Mouse (Mus musculus): ENCODE data around the gene Hes6. TPM values are rescaled to one million over a fixed set of nuclear protein-coding genes. Genes with fewer than 3 reads are reported as not detected.

Hes6 gene
- polyA plus RNA-seq, 1 experiment = 28.2 TPM

- no peak for TF ChIP-seq CTCF (IDR thresholded peaks at IDR 0.05; ENCODE audit: borderline replicate concordance, insufficient read depth, low read depth, low read length)
- TF ChIP-seq POLR2A (IDR thresholded peaks at IDR 0.05; ENCODE audit: borderline replicate concordance, insufficient read depth, low read length) = no peak
- H3K27ac ChIP-seq (ENCODE audit: insufficient read depth, low read length) = no peak overlapping the region
- H3K4me3 ChIP-seq (replicated peaks; ENCODE audit: insufficient read depth, low read depth, low read length) = no peak overlapping the region
- H3K27me3 ChIP-seq (ENCODE audit: control insufficient read depth, insufficient read depth, low read length) = no peaks in the 10 kb centered on the region
- H3K4me1 ChIP-seq (ENCODE audit: control insufficient read depth, insufficient read depth, low read length) = no peaks in the 10 kb centered on the region
- WGBS = 87% methylated on average over 9 of the region's 9 CpGs
- DNase-seq = no peak
These were observed 12.6 kb upstream of the Hes6 start for GRCm38 (mm10) chr1:91426397-91426796.

GRCm38 (mm10) chr1:91420601-91421065 is 6.8 kb upstream of the Hes6 start:
- no peaks in the 10 kb centered on the region for H3K27me3 ChIP-seq (ENCODE audit: control insufficient read depth, insufficient read depth, low read length)
- WGBS = 95% methylated on average over 8 of the region's 8 CpGs
- no peak for DNase-seq
- no peak for TF ChIP-seq CTCF (IDR thresholded peaks at IDR 0.05; ENCODE audit: borderline replicate concordance, insufficient read depth, low read depth, low read length)
- TF ChIP-seq POLR2A (IDR thresholded peaks at IDR 0.05; ENCODE audit: borderline replicate concordance, insufficient read depth, low read length) = no peak
- H3K27ac ChIP-seq (ENCODE audit: insufficient read depth, low read length) = no peak overlapping the region
- H3K4me3 ChIP-seq (replicated peaks; ENCODE audit: insufficient read depth, low read depth, low read length) = no peak overlapping the region
- no peaks in the 10 kb centered on the region for H3K4me1 ChIP-seq (ENCODE audit: control insufficient read depth, insufficient read depth, low read length)

DNA sequence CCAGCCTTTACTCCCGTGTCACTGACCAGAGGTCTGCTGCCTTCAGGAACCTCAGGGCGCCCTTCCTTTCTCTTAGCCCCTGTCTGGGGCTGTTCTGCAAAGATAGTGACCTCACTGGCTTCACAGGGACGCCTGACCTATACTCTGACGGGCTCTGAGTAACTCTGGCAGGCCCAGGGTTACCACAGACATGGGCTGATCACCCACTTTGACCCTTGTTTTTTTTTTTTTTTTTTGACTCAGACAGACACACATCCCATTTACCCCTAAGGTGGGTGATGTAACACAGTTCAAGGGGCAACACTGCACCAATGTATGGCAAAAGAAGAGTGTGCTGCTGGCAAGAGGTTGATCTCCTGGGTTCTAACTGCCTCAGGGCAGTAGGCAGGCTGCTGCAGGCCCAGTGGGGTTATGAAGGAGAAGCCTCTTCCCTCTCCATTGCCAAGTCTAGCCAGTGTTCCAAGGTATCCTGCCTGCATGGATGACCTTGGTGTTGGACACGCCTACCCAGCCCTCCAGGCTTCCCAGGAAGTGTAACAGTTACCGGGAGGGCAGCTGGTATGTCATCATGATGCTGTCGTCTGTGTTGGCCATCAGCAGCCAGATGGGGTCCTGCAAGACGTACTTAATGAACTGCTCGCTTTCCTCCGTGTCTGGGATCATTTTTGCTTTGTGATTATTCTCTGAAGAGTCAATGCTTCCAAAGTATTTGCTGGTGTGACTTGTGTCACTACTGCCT is 6.2 kb upstream of the Hes6 start:
- no peaks in the 10 kb centered on the region for H3K27me3 ChIP-seq (ENCODE audit: control insufficient read depth, insufficient read depth, low read length)
- peaks cover 3% of the 10 kb centered on the region; the same call in 1 of the 2 replicates for H3K4me1 ChIP-seq (ENCODE audit: control insufficient read depth, insufficient read depth, low read length)
- H3K27ac ChIP-seq (ENCODE audit: insufficient read depth, low read length) = no peak overlapping the region
- no peak for TF ChIP-seq POLR2A (IDR thresholded peaks at IDR 0.05; ENCODE audit: borderline replicate concordance, insufficient read depth, low read length)
- no peak for TF ChIP-seq CTCF (IDR thresholded peaks at IDR 0.05; ENCODE audit: borderline replicate concordance, insufficient read depth, low read depth, low read length)
- no peak for DNase-seq
- H3K4me3 ChIP-seq (replicated peaks; ENCODE audit: insufficient read depth, low read depth, low read length) = no peak overlapping the region
- 59% methylated on average over 10 of the region's 10 CpGs for WGBS

DNA sequence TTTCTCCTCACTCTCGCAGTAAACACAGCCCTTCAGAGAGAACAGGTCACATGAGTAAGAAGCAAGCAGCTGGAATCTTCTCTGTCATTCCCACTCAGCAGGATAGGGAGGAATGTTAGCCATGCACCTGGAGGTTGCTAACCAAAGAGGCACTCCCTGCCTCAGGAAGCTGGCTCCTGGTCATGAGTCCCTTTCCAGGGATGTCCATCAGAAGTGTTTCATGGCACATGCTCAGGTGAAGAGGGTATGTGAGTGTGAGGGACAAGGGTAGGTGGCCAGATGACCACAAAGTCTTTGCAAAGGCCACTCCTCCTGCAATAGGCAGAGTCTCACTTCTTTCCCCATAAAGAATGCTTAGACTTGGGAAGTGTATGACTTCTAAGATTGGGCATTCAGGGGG is 4.2 kb upstream of the Hes6 start:
- TF ChIP-seq CTCF (IDR thresholded peaks at IDR 0.05; ENCODE audit: borderline replicate concordance, insufficient read depth, low read depth, low read length) (no peak), POLR2A (IDR thresholded peaks at IDR 0.05; ENCODE audit: borderline replicate concordance, insufficient read depth, low read length) (no peak)

GRCm38 (mm10) chr1:91415311-91415710 is 1.5 kb upstream of the Hes6 start:
- H3K4me3 ChIP-seq (replicated peaks; ENCODE audit: insufficient read depth, low read depth, low read length) = no peak overlapping the region
- no peak overlapping the region for H3K27ac ChIP-seq (ENCODE audit: insufficient read depth, low read length)

More for the DNA sequence above, 4.2 kb upstream of the Hes6 start:
- no peak overlapping the region for H3K27ac ChIP-seq (ENCODE audit: insufficient read depth, low read length)
- no peak overlapping the region for H3K4me3 ChIP-seq (replicated peaks; ENCODE audit: insufficient read depth, low read depth, low read length)
- DNase-seq = no peak
- H3K4me1 ChIP-seq (ENCODE audit: control insufficient read depth, insufficient read depth, low read length) = peaks cover 10% of the 10 kb centered on the region; the same call in 1 of the 2 replicates
- 59% methylated on average over 1 of the region's 1 CpGs for WGBS
- no peaks in the 10 kb centered on the region for H3K27me3 ChIP-seq (ENCODE audit: control insufficient read depth, insufficient read depth, low read length)

DNA sequence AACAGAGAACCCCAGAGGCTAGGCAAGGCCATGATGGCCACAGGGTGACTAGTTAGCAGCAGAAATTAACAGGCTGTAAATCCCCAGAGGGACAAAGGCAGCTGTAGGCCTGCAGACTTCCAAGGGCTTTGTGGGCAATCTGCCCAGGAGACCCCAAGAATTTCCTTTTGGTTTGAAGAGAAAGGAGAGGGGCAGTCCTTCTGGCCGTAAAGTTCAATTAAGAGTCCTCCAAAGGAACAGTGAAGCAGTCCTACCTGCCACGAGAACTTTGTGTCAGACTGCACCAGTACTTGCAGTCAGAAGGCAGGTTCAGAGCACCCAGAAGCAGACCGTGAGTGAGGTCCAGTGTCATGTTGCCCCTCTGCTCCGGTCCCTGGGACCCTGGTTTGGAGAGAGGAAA is 1.1 kb upstream of the Hes6 start:
- peaks cover 13% of the 10 kb centered on the region; the same call in 1 of the 2 replicates for H3K4me1 ChIP-seq (ENCODE audit: control insufficient read depth, insufficient read depth, low read length)
- H3K27ac ChIP-seq (ENCODE audit: insufficient read depth, low read length) = no peak overlapping the region
- no peak overlapping the region for H3K4me3 ChIP-seq (replicated peaks; ENCODE audit: insufficient read depth, low read depth, low read length)
- WGBS = 75% methylated on average over 4 of the region's 4 CpGs
- no peak for TF ChIP-seq POLR2A (IDR thresholded peaks at IDR 0.05; ENCODE audit: borderline replicate concordance, insufficient read depth, low read length)
- TF ChIP-seq CTCF (IDR thresholded peaks at IDR 0.05; ENCODE audit: borderline replicate concordance, insufficient read depth, low read depth, low read length) = no peak
- no peak for DNase-seq
- H3K27me3 ChIP-seq (ENCODE audit: control insufficient read depth, insufficient read depth, low read length) = no peaks in the 10 kb centered on the region

More at GRCm38 (mm10) chr1:91415311-91415710, 1.5 kb upstream of the Hes6 start:
- DNase-seq = no peak
- Histone ChIP-seq H3K27me3 (ENCODE audit: control insufficient read depth, insufficient read depth, low read length) (no peaks in the 10 kb centered on the region), H3K4me1 (ENCODE audit: control insufficient read depth, insufficient read depth, low read length) (peaks cover 13% of the 10 kb centered on the region; the same call in 1 of the 2 replicates)
- WGBS = 65% methylated on average over 5 of the region's 5 CpGs
- TF ChIP-seq CTCF (IDR thresholded peaks at IDR 0.05; ENCODE audit: borderline replicate concordance, insufficient read depth, low read depth, low read length) = no peak
- no peak for TF ChIP-seq POLR2A (IDR thresholded peaks at IDR 0.05; ENCODE audit: borderline replicate concordance, insufficient read depth, low read length)

- Histone ChIP-seq H3K27me3 (ENCODE audit: control insufficient read depth, insufficient read depth, low read length) (no peaks in the 10 kb centered on the region), H3K27ac (ENCODE audit: insufficient read depth, low read length) (peak overlapping the region; percentile 55), H3K4me3 (replicated peaks; ENCODE audit: insufficient read depth, low read depth, low read length) (peak overlapping the region; percentile 80), H3K4me1 (ENCODE audit: control insufficient read depth, insufficient read depth, low read length) (peaks cover 13% of the 10 kb centered on the region; the same call in 1 of the 2 replicates)
- TF ChIP-seq POLR2A (IDR thresholded peaks at IDR 0.05; ENCODE audit: borderline replicate concordance, insufficient read depth, low read length) = no peak
- no peak for TF ChIP-seq CTCF (IDR thresholded peaks at IDR 0.05; ENCODE audit: borderline replicate concordance, insufficient read depth, low read depth, low read length)
- under 1% methylated on average over 14 of the region's 14 CpGs for WGBS
- no peak for DNase-seq
These were observed 321 bp downstream of the Hes6 start for GRCm38 (mm10) chr1:91413536-91413897.

GRCm38 (mm10) chr1:91413030-91413506 is 770 bp downstream of the Hes6 start:
- no peak for TF ChIP-seq CTCF (IDR thresholded peaks at IDR 0.05; ENCODE audit: borderline replicate concordance, insufficient read depth, low read depth, low read length)
- peak; percentile 55; the same call in 1 of the 2 replicates for TF ChIP-seq POLR2A (IDR thresholded peaks at IDR 0.05; ENCODE audit: borderline replicate concordance, insufficient read depth, low read length)
- 2% methylated on average over 34 of the region's 34 CpGs for WGBS
- DNase-seq = peak; percentile 91 to 95
- Histone ChIP-seq H3K4me1 (ENCODE audit: control insufficient read depth, insufficient read depth, low read length) (peaks cover 13% of the 10 kb centered on the region; the same call in 1 of the 2 replicates), H3K4me3 (replicated peaks; ENCODE audit: insufficient read depth, low read depth, low read length) (peak overlapping the region; percentile 80), H3K27ac (ENCODE audit: insufficient read depth, low read length) (peak overlapping the region; percentile 55), H3K27me3 (ENCODE audit: control insufficient read depth, insufficient read depth, low read length) (no peaks in the 10 kb centered on the region)

All from cerebellum, adult 2 months (tissue).